Mouse (Mus musculus) kidney, embryonic 14.5 days (tissue): ENCODE data around the gene Cbx3. TPM values are rescaled to one million over a fixed set of nuclear protein-coding genes. Genes with fewer than 3 reads are reported as not detected.

Source experiments
- ATAC-seq: fragments of 200-750 bp; cut with Nextera tagmentation; 2 replicates; pipeline ENCODE4 v1.8.0; 2017; ENCODE audit warnings: moderate number of reproducible peaks, mild to moderate bottlenecking, moderate TSS enrichment, moderate library complexity; ENCODE audit not compliant: low FRiP score, low TSS enrichment
- H3K27ac ChIP-seq: fragments of 300-500 bp; sonication (generic); 2 replicates; pipeline ENCODE4 v1.5.1; 2014; ENCODE audit warnings: low read depth, mild to moderate bottlenecking, low read length, moderate library complexity, mixed read lengths
- H3K27me3 ChIP-seq: fragments of 300-500 bp; sonication (generic); 2 replicates; pipeline ENCODE4 v1.6.1; 2014; ENCODE audit warnings: mild to moderate bottlenecking, low read length; ENCODE audit not compliant: control insufficient read depth, insufficient read depth
- H3K36me3 ChIP-seq: fragments of 300-500 bp; sonication (generic); 2 replicates; pipeline ENCODE4 v1.6.1; 2014; ENCODE audit warnings: low read length, mixed read lengths; ENCODE audit not compliant: control insufficient read depth, insufficient read depth
- H3K4me1 ChIP-seq: fragments of 300-500 bp; sonication (generic); 2 replicates; pipeline ENCODE4 v1.6.1; 2014; ENCODE audit warnings: low read length, mixed read lengths; ENCODE audit not compliant: control insufficient read depth, insufficient read depth
- H3K4me2 ChIP-seq: fragments of 300-500 bp; sonication (generic); replicated peaks from 2 replicates; pipeline ENCODE4 v1.6.1; 2014; ENCODE audit warnings: low read depth, mild to moderate bottlenecking, low read length
- H3K4me3 ChIP-seq: fragments of 300-500 bp; sonication (generic); 2 replicates; pipeline ENCODE4 v1.5.1; 2014; ENCODE audit warnings: mild to moderate bottlenecking, low read length
- H3K9ac ChIP-seq: fragments of 300-500 bp; sonication (generic); 2 replicates; pipeline ENCODE4 v1.6.1; 2014; ENCODE audit warnings: low read depth, mild to moderate bottlenecking, low read length, moderate library complexity
- H3K9me3 ChIP-seq: fragments of 300-500 bp; sonication (generic); 2 replicates; pipeline ENCODE4 v1.6.1; 2016; ENCODE audit warnings: low read length; ENCODE audit not compliant: control insufficient read depth
- WGBS: fragments of 180-500 bp; shearing (Covaris S2); extraction: QIAGEN DNeasy Blood & Tissue Kit; methylation state at CpG from one replicate; pipeline ENCODE4 v1.1.7; 2014; 5-methylcytosine and 5-hydroxymethylcytosine counted together
- polyA plus RNA-seq: library from polyadenylated mRNA; unstranded; fragments of >200 nt; fragmentation: Nextera tagmentation; extraction: Ambion mirVana; gene quantifications from 2 replicates; pipeline ENCODE4 v1.2.1, GENCODE M21; 2014

Gene Cbx3
- polyA plus RNA-seq, 1 experiment from 2014 or later = 559 TPM

- H3K27ac ChIP-seq = no peak overlapping the region
- no peaks in the 10 kb centered on the region for H3K27me3 ChIP-seq
- no peak overlapping the region for H3K9ac ChIP-seq
- H3K4me1 ChIP-seq = no peaks in the 10 kb centered on the region
- no peaks in the 10 kb centered on the region for H3K36me3 ChIP-seq
- no peak for ATAC-seq
- 88% methylated on average over 7 of the region's 7 CpGs for WGBS
- no peak overlapping the region for H3K4me3 ChIP-seq
- H3K4me2 ChIP-seq = no peak overlapping the region
- no peaks in the 10 kb centered on the region for H3K9me3 ChIP-seq
These were observed 59.3 kb downstream of the Cbx3 start for GRCm38 (mm10) chr6:51529457-51529856.

Other genes starting within 250 kb of the Cbx3 start
- gene Nfe2l3, start 37.7 kb upstream of the Cbx3 start, polyA plus RNA-seq = 2.0 and 2.2 TPM in 2 replicates
- gene Hnrnpa2b1, start 466 bp upstream of the Cbx3 start, polyA plus RNA-seq = 1,078 and 1,378 TPM in 2 replicates
- 13.0 and 19.2 TPM in 2 replicates for gene Snx10, start 53.5 kb downstream of the Cbx3 start, polyA plus RNA-seq